ENCODE assay signal across 25 mouse cellular contexts in the genomic region with DNA sequence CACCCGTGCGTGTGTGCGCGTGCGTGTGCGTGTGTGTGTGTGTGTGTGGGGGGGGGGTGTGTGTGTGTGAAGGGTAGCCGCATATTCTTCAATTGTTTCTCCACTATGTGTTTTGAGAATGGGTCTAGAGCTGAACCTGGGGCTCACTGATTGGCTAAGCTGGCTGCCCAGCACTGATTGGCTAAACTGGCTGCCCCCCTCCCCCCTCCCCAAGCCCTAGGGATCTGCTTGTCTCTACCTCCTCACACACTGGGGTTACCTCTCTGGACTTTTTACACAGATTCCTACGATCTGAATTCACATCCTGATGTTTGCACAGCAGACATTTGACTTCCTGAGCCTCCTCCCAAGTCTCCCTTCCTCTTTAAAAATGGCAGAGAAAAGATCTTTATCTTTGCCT. TPM values are rescaled to one million over a fixed set of nuclear protein-coding genes. Genes with fewer than 3 reads are reported as not detected.
DNase-seq lines count a peak whose midpoint lies in the region; ATAC-seq and TF ChIP-seq lines count a peak whose summit lies in the region.
"Had no signal": no experiment of that assay in that cellular context is flagged by ENCODE, and none has a peak within 500 bp of the region (broad histone marks: within the 10 kb centered on the region; RNA-seq: fewer than 3 reads in every experiment).

No protein-coding gene starts in this region.

- 83% methylated on average over 8 of the region's 8 CpGs for WGBS in kidney, embryonic 16.5 days
- 88% methylated on average over 8 of the region's 8 CpGs for WGBS in kidney, adult 2 months

- H3K4me2 ChIP-seq in kidney, embryonic 16.5 days (replicated peaks; ENCODE audit: low read depth, low read length): no peak overlapping the region
- H3K4me2 ChIP-seq: forebrain, embryonic 15.5 days; heart, embryonic 12.5 days; heart, embryonic 15.5 days; hindbrain, embryonic 14.5 days had no signal

- peak; percentile 76; the same call in 1 of the 2 replicates for ATAC-seq in kidney, embryonic 16.5 days (ENCODE audit: low FRiP score, low TSS enrichment)
- ATAC-seq: forebrain, embryonic 15.5 days; hindbrain, postnatal 0 days; inflammation-experienced regulatory T-cells, adult 6 months; Patski had no signal

- TF ChIP-seq CTCF in kidney, adult 2 months (conservative IDR thresholded peaks at IDR 0.05; ENCODE audit: insufficient read depth, insufficient read length, low read depth, low read length): no peak

- no peaks in the 10 kb centered on the region for H3K9me3 ChIP-seq in kidney, embryonic 16.5 days (ENCODE audit: low read length)
- H3K9me3 ChIP-seq: forebrain, embryonic 15.5 days; heart, embryonic 12.5 days; heart, embryonic 15.5 days had no signal

- no peak for TF ChIP-seq POLR2A in kidney, adult 2 months (IDR thresholded peaks at IDR 0.05; ENCODE audit: low read depth, low read length)

- H3K4me3 ChIP-seq in kidney, embryonic 16.5 days (ENCODE audit: low read length): no peak overlapping the region
- H3K4me3 ChIP-seq in kidney, adult 2 months (ENCODE audit: insufficient read depth, low read depth, low read length): no peak overlapping the region
- H3K4me3 ChIP-seq: forebrain, embryonic 15.5 days; heart, embryonic 12.5 days; heart, embryonic 15.5 days had no signal

- H3K27ac ChIP-seq in kidney, embryonic 16.5 days (ENCODE audit: low read length): no peak overlapping the region
- no peak overlapping the region for H3K27ac ChIP-seq in kidney, adult 2 months (ENCODE audit: insufficient read depth, low read depth, low read length)
- H3K27ac ChIP-seq: forebrain, embryonic 15.5 days; heart, embryonic 15.5 days; hindbrain, embryonic 14.5 days; hindbrain, postnatal 0 days had no signal

- no peaks in the 10 kb centered on the region for H3K27me3 ChIP-seq in kidney, embryonic 16.5 days (ENCODE audit: insufficient read depth, low read length)
- H3K27me3 ChIP-seq in kidney, adult 2 months (replicated peaks; ENCODE audit: control insufficient read depth, insufficient read depth, low read length): no peaks in the 10 kb centered on the region
- H3K27me3 ChIP-seq: forebrain, embryonic 15.5 days; heart, embryonic 12.5 days; heart, embryonic 15.5 days had no signal

- H3K9ac ChIP-seq in kidney, embryonic 16.5 days (replicated peaks; ENCODE audit: low read length): no peak overlapping the region
- H3K9ac ChIP-seq: forebrain, embryonic 15.5 days; heart, embryonic 12.5 days; heart, embryonic 15.5 days; hindbrain, embryonic 14.5 days had no signal

- intact Hi-C loops in heart, postnatal 36 days (cut with DNase I): loop anchor here (10.0 kb wide), 1 partner anchor 307 kb away; no protein-coding TSS in a partner anchor

- H3K4me1 ChIP-seq in kidney, embryonic 16.5 days (ENCODE audit: insufficient read depth, low read length): peaks cover 10% of the 10 kb centered on the region; the same call in 1 of the 2 replicates
- no peaks in the 10 kb centered on the region for H3K4me1 ChIP-seq in kidney, adult 2 months (ENCODE audit: control insufficient read depth, insufficient read depth, low read length)
- H3K4me1 ChIP-seq: forebrain, embryonic 15.5 days had no signal

- DNase-seq in heart, adult 11 months: peak; percentile 29
- DNase-seq in heart, postnatal 36 days: no peak
- DNase-seq in kidney, adult 2 months: no peak
- DNase-seq in ES-CJ7 (ENCODE audit: low read depth, low spot score): peak; percentile 7
- DNase-seq in gastrocnemius, adult 8-10 months (ENCODE audit: low spot score in 2 of 2): no peak
- DNase-seq: adrenal gland, adult 2 months; adrenal gland, postnatal 14 days; cerebellum, adult 11 months; cerebellum, adult 2 months; cerebellum, adult 9-11 months; cerebellum, postnatal 25 days; gastrocnemius, postnatal 10 days; gastrocnemius, postnatal 36 days; heart, postnatal 10 days; heart, postnatal 4 days; kidney, adult 11 months had no signal

- no peaks in the 10 kb centered on the region for H3K36me3 ChIP-seq in kidney, embryonic 16.5 days (ENCODE audit: insufficient read depth, low read length)
- H3K36me3 ChIP-seq in kidney, adult 2 months (ENCODE audit: control insufficient read depth, insufficient read depth, low read length): no peaks in the 10 kb centered on the region
- H3K36me3 ChIP-seq: forebrain, embryonic 15.5 days; G1E; heart, embryonic 12.5 days; heart, embryonic 15.5 days had no signal

RNA-seq across cellular contexts. Expression of a gene that starts 17.6 kb away (rescaled TPM):
- total RNA-seq in heart, postnatal 36 days (2021): 1 to 10 TPM in 1 of 2 experiments, under 1 TPM in 1; 0.56 to 1.2 TPM
- polyA plus RNA-seq in kidney, embryonic 16.5 days (2015; fragmentation: Nextera tagmentation; extraction: Ambion mirVana): 0.92 and 1.4 TPM in 2 replicates
- 1.2 and 4.7 TPM in 2 replicates for polyA plus RNA-seq in kidney, adult 2 months (2012; rRNA removed)
- under 1 TPM in 2 of 4 experiments, not detected in 2; 0.17 to 0.24 TPM for total RNA-seq in gastrocnemius, adult 8-10 months (2022)
- total RNA-seq: G1E had no signal
- polyA plus RNA-seq: G1E, Patski had no signal

RNA-seq across cellular contexts. Expression of a gene that starts 46.7 kb away (rescaled TPM):
- 100 to 1,000 TPM; 271 to 297 TPM for total RNA-seq in heart, postnatal 36 days (2021)
- polyA plus RNA-seq in kidney, embryonic 16.5 days (2015; fragmentation: Nextera tagmentation; extraction: Ambion mirVana): 122 and 131 TPM in 2 replicates
- 17.5 and 20.5 TPM in 2 replicates for polyA plus RNA-seq in kidney, adult 2 months (2012; rRNA removed)
- 100 to 1,000 TPM; 118 to 168 (median 150) TPM for total RNA-seq in gastrocnemius, adult 8-10 months (2022)

Comparison
In these comparisons a context has a peak if more than half of its experiments do, and no peak if none do; other contexts are left out.
1. DNase-seq: peak in heart, adult 11 months (single experiment) and ES-CJ7 (single experiment); none in heart, postnatal 36 days (0 of 2), kidney, adult 2 months (single experiment) and gastrocnemius, adult 8-10 months (0 of 2).